Mouse (Mus musculus) forebrain, embryonic 11.5 days (tissue): ENCODE measurements around the gene Gpalpp1. TPM values are rescaled to one million over a fixed set of nuclear protein-coding genes. Genes with fewer than 3 reads are reported as not detected.

ENCODE experiments used
- ATAC-seq: fragments of 200-750 bp; cut with Nextera tagmentation; replicated peaks from 2 replicates; pipeline ENCODE4 v1.8.0; 2017; ENCODE audit warnings: moderate TSS enrichment; ENCODE audit not compliant: low FRiP score
- DNase-seq: peaks from one replicate; pipeline ENCODE4 v3.0.0-alpha.2; 2017; ENCODE audit warnings: low spot score
- H3K27ac ChIP-seq: fragments of 300-500 bp; sonication (generic); 2 replicates; pipeline ENCODE4 v1.5.1; 2014; ENCODE audit warnings: low read depth, low read length
- H3K27me3 ChIP-seq: fragments of 300-500 bp; sonication (generic); 2 replicates; pipeline ENCODE4 v1.6.1; 2014; ENCODE audit warnings: mild to moderate bottlenecking, low read length, mixed read lengths; ENCODE audit not compliant: control insufficient read depth, insufficient read depth
- H3K36me3 ChIP-seq: fragments of 300-500 bp; sonication (generic); 2 replicates; pipeline ENCODE4 v1.6.1; 2014; ENCODE audit warnings: mild to moderate bottlenecking, low read length, moderate library complexity, mixed read lengths; ENCODE audit not compliant: control insufficient read depth, insufficient read depth
- H3K4me1 ChIP-seq: fragments of 300-500 bp; sonication (generic); replicated peaks from 2 replicates; pipeline ENCODE4 v1.6.1; 2014; ENCODE audit warnings: low read length, mixed read lengths; ENCODE audit not compliant: control insufficient read depth, insufficient read depth
- H3K4me2 ChIP-seq: fragments of 300-500 bp; sonication (generic); 2 replicates; pipeline ENCODE4 v1.6.1; 2014; ENCODE audit warnings: low read depth, mild to moderate bottlenecking, low read length, moderate library complexity, mixed read lengths; ENCODE audit not compliant: severe bottlenecking
- H3K4me3 ChIP-seq: fragments of 300-500 bp; sonication (generic); 2 replicates; pipeline ENCODE4 v1.5.1; 2014; ENCODE audit warnings: low read depth, low read length
- H3K9ac ChIP-seq: fragments of 300-500 bp; sonication (generic); 2 replicates; pipeline ENCODE4 v1.6.1; 2014; ENCODE audit warnings: low read length
- H3K9me3 ChIP-seq: fragments of 300-500 bp; sonication (generic); 2 replicates; pipeline ENCODE4 v1.6.1; 2016; ENCODE audit warnings: low read length, mixed read lengths; ENCODE audit not compliant: control insufficient read depth
- whole genome bisulfite sequencing: fragments of 180-500 bp; shearing (Covaris S2); extraction: QIAGEN DNeasy Blood & Tissue Kit; methylation state at CpG from one replicate; pipeline ENCODE4 v1.1.7; 2014; 5-methylcytosine and 5-hydroxymethylcytosine counted together
- polyA plus RNA-seq: library from polyadenylated mRNA; unstranded; fragments of >200 nt; fragmentation: Nextera tagmentation; extraction: Ambion mirVana; gene quantifications from 2 replicates; pipeline ENCODE4 v1.2.1, GENCODE M21; 2014

Gpalpp1 gene
- polyA plus RNA-seq: 20.3 and 20.5 TPM in 2 replicates

DNA sequence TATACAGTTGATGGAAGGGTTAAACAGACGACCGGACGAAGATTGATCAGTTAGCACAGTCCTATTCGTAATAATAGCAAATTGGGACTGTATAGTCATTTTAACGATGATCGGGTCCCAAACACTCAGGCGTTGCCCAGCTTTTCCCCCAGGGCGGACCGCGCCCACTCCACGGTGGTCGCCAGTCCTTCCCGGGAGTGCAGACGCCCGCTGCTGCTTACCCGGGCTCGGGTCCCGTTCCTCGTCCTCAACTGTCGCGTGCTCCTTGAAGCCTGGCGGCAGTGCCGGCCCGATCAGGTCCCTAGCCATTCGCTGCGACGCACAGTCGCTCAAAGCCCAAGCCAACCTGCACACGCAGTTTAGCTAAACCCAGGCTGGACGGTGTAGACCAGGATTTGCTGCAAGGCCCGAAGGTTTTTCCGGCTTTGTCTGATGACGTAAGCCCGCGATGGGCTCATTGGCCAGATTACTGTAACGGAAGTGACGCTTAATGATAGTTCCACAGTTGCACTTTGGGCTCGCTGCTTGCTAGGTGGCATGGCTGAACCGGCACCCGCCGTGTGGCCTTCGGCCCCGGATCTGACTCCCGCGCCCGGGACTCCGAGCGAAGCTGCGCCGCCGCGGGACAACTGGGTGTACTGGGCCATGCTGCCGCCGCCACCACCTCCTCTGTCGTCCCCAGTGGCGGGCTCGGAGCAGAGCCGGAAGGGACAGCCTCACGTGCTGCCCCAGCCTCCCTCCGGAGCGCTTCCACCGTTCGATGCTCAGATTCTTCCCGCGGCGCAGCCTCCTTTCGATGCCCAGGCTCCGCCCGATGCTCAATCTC is at the start of gene Gpalpp1, which contains the start of gene Nufip1:
Gene Gpalpp1 (minus strand): TSS at position 365 of the 826 bp plus-strand sequence.
Gene Nufip1 (plus strand): TSS at position 496 of the 826 bp plus-strand sequence.
- Histone ChIP-seq H3K4me1 (peaks cover 5% of the 10 kb centered on the region; the same call in 1 of the 2 replicates), H3K4me2 (peak within 1 kb of the TSS; percentile 85), H3K27ac (peak within 1 kb of the TSS; percentile 20; the same call in 1 of the 2 replicates), H3K27me3 (no peaks in the 10 kb centered on the region), H3K36me3 (peaks cover 3% of the 10 kb centered on the region; the same call in 1 of the 2 replicates), H3K4me3 (peak within 1 kb of the TSS; percentile 74), H3K9ac (peak within 1 kb of the TSS; percentile 80), H3K9me3 (no peaks in the 10 kb centered on the region)
- WGBS: under 1% methylated on average over 69 of the region's 69 CpGs
- ATAC-seq (peak; percentile 99), DNase-seq (peak; percentile 91)

DNA sequence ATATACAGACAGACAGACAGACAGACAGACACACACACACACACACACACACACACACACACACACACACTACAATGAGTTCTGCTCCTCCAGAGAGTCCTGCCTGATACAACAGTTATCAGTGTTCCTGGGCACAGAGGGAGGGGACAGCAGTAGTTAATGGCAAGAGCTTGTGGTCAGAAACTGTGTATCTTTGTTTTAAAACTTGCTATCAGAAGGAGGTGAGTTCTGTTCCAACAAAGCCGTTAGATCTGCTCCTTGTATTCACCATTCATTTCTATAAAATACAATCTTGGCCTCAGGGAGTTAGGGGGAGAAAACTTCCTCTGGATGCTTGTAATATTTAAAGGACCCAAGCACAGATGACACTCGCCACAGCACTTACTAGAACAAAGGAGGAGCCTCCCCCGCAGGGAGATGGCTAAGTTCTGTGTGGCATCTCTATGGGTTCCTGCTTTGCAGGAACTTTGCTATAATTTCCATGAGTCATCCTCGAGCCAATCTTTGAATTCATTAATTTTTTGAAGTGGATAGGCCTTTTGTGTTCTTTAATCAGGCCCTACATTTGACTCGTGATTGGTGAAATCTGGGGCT is 47.7 kb upstream of the Gpalpp1 start:
- Histone ChIP-seq H3K27ac (no peak overlapping the region), H3K27me3 (no peaks in the 10 kb centered on the region), H3K4me1 (no peaks in the 10 kb centered on the region), H3K36me3 (no peaks in the 10 kb centered on the region), H3K9me3 (no peaks in the 10 kb centered on the region), H3K9ac (no peak overlapping the region), H3K4me2 (no peak overlapping the region), H3K4me3 (no peak overlapping the region)
- ATAC-seq: no peak
- no peak for DNase-seq
- 56% methylated on average over 5 of the region's 5 CpGs for WGBS

DNA sequence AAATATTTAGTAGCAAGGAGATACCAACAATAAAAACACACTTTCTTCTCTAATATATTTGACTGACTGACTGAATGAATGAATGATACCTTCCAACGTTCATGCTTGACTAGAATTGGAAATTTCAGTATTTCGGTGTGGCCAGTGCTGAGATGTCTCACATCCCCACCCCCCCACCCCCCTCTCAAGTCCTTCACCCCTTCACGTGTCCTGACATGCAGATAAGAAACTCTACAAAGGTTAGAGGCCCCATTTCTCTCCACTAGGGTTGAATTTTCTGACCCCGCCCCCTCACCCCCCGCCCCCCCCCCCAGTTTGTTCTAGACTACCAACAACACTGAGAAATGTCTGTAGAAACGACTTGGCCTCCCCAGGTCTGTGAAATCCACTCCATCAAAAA is 43.3 kb upstream of the Gpalpp1 start:
- Histone ChIP-seq H3K9me3 (no peaks in the 10 kb centered on the region), H3K27me3 (no peaks in the 10 kb centered on the region), H3K36me3 (no peaks in the 10 kb centered on the region), H3K27ac (no peak overlapping the region), H3K4me1 (peaks cover 4% of the 10 kb centered on the region; the same call in 1 of the 2 replicates), H3K4me3 (no peak overlapping the region), H3K9ac (no peak overlapping the region), H3K4me2 (no peak overlapping the region; the same call in 1 of the 2 replicates)
- WGBS: 15% methylated on average over 6 of the region's 6 CpGs
- ATAC-seq (no peak), DNase-seq (no peak)

DNA sequence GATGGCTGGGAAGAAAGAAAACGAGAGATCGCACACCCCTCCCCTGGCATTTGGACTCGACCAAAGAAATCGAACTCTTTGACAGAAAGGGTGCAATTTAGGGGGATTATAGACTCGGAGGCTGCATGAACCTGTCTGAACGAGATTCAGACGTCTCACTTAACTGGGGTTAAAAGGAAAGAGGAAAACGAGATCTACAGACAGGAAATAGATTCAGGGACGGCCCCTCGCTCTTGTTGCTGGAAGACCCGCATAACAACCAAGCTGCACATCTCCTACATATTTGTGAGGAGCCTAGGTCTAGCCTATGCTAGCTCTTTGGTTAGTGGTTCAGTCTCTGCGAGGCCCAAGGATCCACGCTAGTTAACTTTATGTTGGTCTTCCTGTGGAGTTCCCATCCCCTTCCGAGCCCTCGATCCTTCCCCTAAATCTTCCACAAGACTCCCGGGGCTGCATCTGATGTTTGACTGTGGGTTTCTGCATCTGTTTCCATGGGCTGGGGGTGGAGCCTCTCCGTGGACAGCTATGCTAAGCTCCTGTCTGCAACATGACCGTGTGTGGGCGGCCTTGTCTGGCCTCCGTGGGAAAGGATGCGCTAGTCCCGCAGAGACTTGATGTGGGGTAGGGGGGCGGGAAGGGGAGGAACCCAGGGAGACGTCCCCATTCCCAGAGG is 42.6 kb upstream of the Gpalpp1 start:
- ATAC-seq: peak; percentile 14; the same call in 1 of the 2 replicates
- peak overlapping the region; percentile 76 for H3K4me3 ChIP-seq
- peak overlapping the region; percentile 100 for H3K27ac ChIP-seq
- peak; percentile 74 for DNase-seq
- no peaks in the 10 kb centered on the region for H3K36me3 ChIP-seq
- peak overlapping the region; percentile 54 for H3K9ac ChIP-seq
- peak overlapping the region; percentile 65 for H3K4me2 ChIP-seq
- WGBS: under 1% methylated on average over 24 of the region's 24 CpGs
- peaks cover 4% of the 10 kb centered on the region; the same call in 1 of the 2 replicates for H3K4me1 ChIP-seq
- H3K27me3 ChIP-seq: no peaks in the 10 kb centered on the region
- H3K9me3 ChIP-seq: no peaks in the 10 kb centered on the region

DNA sequence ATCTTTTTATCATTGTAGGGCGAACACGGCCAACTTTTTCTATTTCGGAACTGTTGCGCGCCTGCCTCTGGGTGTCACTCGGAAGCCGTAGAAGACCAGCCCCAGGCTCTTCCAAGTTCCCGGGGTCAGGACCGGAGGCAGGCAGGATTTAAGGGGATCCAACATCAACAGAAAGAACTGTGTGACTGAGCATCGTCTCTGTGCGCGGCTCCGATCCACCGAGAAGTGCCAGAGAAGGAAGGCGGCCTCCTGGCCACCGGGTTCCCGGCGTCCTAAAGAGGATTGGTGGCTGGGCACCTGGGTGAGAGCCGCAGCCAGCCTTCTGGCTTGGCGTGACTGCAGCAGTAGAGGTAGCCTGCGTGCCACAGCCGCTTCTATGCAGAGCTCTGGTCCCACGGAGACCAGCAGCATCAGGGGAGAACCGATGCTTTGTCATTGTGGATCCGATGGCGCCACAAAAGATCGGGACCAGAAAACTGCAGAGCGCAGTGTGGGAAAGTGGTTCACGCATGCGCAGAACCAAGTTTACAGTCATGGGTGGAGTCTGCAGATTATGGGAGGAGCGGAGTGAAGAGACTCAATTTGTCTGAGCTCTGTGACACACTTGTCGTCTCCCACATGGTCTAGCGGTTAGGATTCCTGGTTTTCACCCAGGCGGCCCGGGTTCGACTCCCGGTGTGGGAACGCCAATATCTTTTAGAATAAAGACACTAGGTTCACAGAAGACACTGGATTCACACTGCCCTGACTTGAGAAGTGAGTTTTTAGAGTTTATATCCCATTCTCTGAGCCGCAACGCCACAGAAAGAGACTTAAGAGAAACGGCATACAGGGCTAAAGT is 41.8 kb upstream of the Gpalpp1 start:
- Histone ChIP-seq H3K27ac (peak overlapping the region; percentile 100), H3K4me2 (peak overlapping the region; percentile 65), H3K9me3 (no peaks in the 10 kb centered on the region), H3K4me3 (peak overlapping the region; percentile 76), H3K27me3 (no peaks in the 10 kb centered on the region), H3K4me1 (peaks cover 4% of the 10 kb centered on the region; the same call in 1 of the 2 replicates), H3K36me3 (no peaks in the 10 kb centered on the region), H3K9ac (peak overlapping the region; percentile 96)
- under 1% methylated on average over 41 of the region's 41 CpGs for WGBS
- DNase-seq (peak; percentile 97), ATAC-seq (peak; percentile 92)

DNA sequence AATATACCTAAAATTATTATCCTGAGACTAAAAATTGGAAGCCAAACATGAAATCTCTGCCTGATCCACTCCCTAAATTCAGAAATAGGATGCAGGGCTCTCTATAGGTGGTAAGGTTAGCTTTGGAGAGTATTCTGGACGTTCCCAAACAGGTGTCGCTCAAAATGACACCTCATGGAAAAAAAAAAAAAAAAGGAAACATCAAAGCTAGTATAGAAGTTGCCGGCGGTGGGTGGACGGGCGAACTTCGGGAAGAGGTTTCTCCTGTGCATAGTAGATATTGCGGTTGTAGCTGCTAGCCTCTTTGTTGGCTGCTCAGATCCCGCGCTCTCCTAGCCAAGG is 41.2 kb upstream of the Gpalpp1 start:
- peak overlapping the region; percentile 96 for H3K9ac ChIP-seq
- H3K27me3 ChIP-seq: no peaks in the 10 kb centered on the region
- 1% methylated on average over 10 of the region's 10 CpGs for WGBS
- no peak for ATAC-seq
- H3K4me3 ChIP-seq: peak overlapping the region; percentile 76
- peak overlapping the region; percentile 65 for H3K4me2 ChIP-seq
- H3K4me1 ChIP-seq: peaks cover 4% of the 10 kb centered on the region; the same call in 1 of the 2 replicates
- no peaks in the 10 kb centered on the region for H3K9me3 ChIP-seq
- H3K36me3 ChIP-seq: no peaks in the 10 kb centered on the region
- DNase-seq: no peak
- H3K27ac ChIP-seq: peak overlapping the region; percentile 100

DNA sequence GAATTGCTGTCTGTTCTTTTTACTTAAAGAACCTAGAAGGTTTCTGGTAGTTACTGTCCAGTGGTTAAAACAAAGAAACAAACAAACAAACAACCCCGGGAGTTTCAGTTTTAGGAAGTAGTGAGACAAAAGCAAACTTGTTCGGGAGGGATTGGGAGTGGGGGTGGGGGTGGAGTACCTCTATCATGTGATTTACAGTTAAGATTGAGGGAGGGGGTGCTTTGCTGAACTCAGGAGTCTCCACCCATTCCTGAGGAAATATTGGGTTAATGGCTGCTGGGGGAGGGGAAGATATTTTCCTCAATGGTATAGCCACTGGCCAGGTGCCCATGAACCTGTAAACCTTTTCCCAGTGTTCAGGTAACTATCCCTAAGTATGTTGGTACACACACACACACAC is 40.5 kb upstream of the Gpalpp1 start:
- ATAC-seq (no peak), DNase-seq (no peak)
- H3K27me3 ChIP-seq: no peaks in the 10 kb centered on the region
- peaks cover 4% of the 10 kb centered on the region; the same call in 1 of the 2 replicates for H3K4me1 ChIP-seq
- no peak overlapping the region; the same call in 1 of the 2 replicates for H3K9ac ChIP-seq
- no peaks in the 10 kb centered on the region for H3K9me3 ChIP-seq
- WGBS: 71% methylated on average over 2 of the region's 2 CpGs
- no peak overlapping the region for H3K4me2 ChIP-seq
- H3K27ac ChIP-seq: no peak overlapping the region
- H3K4me3 ChIP-seq: no peak overlapping the region
- H3K36me3 ChIP-seq: no peaks in the 10 kb centered on the region
